Mouse (Mus musculus) cerebellum, adult 2 months (tissue): ENCODE data around the gene Inafm1.

Source experiments
- CTCF ChIP-seq: fragments of 200-500 bp; IDR thresholded peaks from 2 replicates; pipeline ENCODE4 v1.5.1; 2011; ENCODE audit warnings: low read depth, mild to moderate bottlenecking, control low read depth, low read length, moderate library complexity, borderline replicate concordance; ENCODE audit not compliant: insufficient read depth
- POLR2A ChIP-seq: fragments of 200-500 bp; IDR thresholded peaks from 2 replicates; pipeline ENCODE4 v1.6.1; 2011; ENCODE audit warnings: low read length, control low read depth, borderline replicate concordance; ENCODE audit not compliant: insufficient read depth

GRCm38 (mm10) chr7:16312672-16313311, 39.4 kb upstream of the Inafm1 start:
- TF ChIP-seq CTCF (no peak), POLR2A (no peak)
